Mouse (Mus musculus) embryonic fibroblast, embryonic 13.5 days (primary cell): ENCODE results near the gene Arid5b.

Experiments
- CTCF ChIP-seq: IDR thresholded peaks from 2 replicates; pipeline ENCODE4 v1.5.1; 2011; ENCODE audit warnings: mild to moderate bottlenecking, control low read depth, low read length, moderate library complexity, borderline replicate concordance; ENCODE audit not compliant: insufficient read depth
- POLR2A ChIP-seq: IDR thresholded peaks from 2 replicates; pipeline ENCODE4 v1.6.1; 2011; ENCODE audit warnings: low read depth, mild to moderate bottlenecking, control low read depth, low read length, moderate library complexity

DNA sequence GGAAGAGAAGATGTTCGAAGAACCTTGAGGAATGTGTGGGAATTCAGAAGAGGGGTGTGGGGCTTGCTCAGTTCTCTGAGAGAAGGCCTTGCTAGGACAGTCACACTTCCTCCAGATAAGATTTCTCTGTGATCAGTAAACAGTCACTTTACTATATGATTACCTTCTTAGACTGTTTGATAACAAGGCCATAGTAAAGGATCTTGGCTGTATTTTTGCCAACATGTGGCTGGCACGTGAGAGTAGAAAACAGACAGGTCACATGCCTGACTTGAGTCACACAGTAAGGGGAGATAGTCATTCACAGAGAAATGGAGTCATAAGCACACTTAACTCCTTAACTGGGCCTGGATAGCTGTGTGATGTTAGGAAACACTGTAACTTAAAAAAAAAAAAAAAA, 151.4 kb downstream of the Arid5b start:
- TF ChIP-seq CTCF (no peak), POLR2A (no peak)
